Mouse (Mus musculus) E14TG2a.4 (cell line): ENCODE measurements around the gene Upf2.

Source experiments
- CTCF ChIP-seq: conservative IDR thresholded peaks from 2 replicates; pipeline ENCODE4 v1.5.1; 2014; ENCODE audit warnings: low read length
- NANOG ChIP-seq: IDR thresholded peaks from 2 replicates; pipeline ENCODE4 v1.6.1; 2014; ENCODE audit warnings: borderline replicate concordance, low read length, mixed read lengths

GRCm38 (mm10) chr2:5946876-5947275 is 4.4 kb upstream of the Upf2 start:
- TF ChIP-seq CTCF, result no peak
- no peak for TF ChIP-seq NANOG
